Comparison of ENCODE assay signal across 13 mouse cellular contexts in the genomic region with DNA sequence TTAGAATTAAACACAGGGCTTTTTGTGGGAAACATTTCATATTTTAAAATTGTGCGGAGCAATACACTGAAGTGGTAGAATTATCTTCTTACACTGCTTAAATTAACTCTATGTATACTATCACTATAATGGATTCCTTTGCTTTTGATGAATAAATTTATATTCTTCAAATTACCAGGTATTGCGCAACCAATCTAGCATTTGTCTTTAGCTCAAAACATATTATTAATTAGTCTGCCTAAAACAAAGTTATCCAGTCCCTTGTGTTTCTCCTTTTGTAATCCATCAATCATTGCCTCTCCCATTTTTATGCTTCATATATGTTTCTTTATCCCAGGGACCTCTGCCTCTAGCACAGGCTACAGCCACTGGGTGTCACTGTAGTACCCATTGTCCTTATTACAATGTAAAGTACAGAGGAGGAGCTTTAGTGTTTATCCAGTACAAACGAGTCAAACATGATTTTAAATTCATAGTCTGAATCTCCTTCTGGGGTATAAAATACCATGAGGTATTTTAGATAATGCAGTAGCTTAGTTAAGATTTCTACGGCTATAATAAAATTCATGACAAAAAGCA.
A peak's percentile ranks its signal among the peaks of the same experiment; 100 is the strongest.
DNase-seq lines count a peak whose midpoint lies in the region; ATAC-seq and TF ChIP-seq lines count a peak whose summit lies in the region.
"Had no signal": no experiment of that assay in that cellular context is flagged by ENCODE, and none has a peak within 500 bp of the region (broad histone marks: within the 10 kb centered on the region; RNA-seq: fewer than 3 reads in every experiment).

No protein-coding gene starts in this region.

- no peaks in the 10 kb centered on the region for H3K4me1 ChIP-seq in forebrain, embryonic 12.5 days
- no peaks in the 10 kb centered on the region for H3K4me1 ChIP-seq in forebrain, embryonic 15.5 days
- no peaks in the 10 kb centered on the region for H3K4me1 ChIP-seq in limb, embryonic 14.5 days (ENCODE audit: control insufficient read depth, insufficient read depth, low read length)
- no peaks in the 10 kb centered on the region for H3K4me1 ChIP-seq in limb, embryonic 10.5 days
- no peaks in the 10 kb centered on the region for H3K4me1 ChIP-seq in kidney, embryonic 16.5 days (ENCODE audit: insufficient read depth, low read length)
- H3K4me1 ChIP-seq: embryonic facial prominence, embryonic 12.5 days; hindbrain, embryonic 15.5 days had no signal

- no peak overlapping the region for H3K27ac ChIP-seq in forebrain, embryonic 12.5 days
- H3K27ac ChIP-seq in forebrain, embryonic 15.5 days (replicated peaks) = no peak overlapping the region
- no peak overlapping the region for H3K27ac ChIP-seq in limb, embryonic 14.5 days (replicated peaks; ENCODE audit: low read depth, low read length)
- H3K27ac ChIP-seq in limb, embryonic 10.5 days = no peak overlapping the region
- H3K27ac ChIP-seq in kidney, embryonic 16.5 days (ENCODE audit: low read length) = no peak overlapping the region
- H3K27ac ChIP-seq: embryonic facial prominence, embryonic 12.5 days; hindbrain, embryonic 15.5 days had no signal

- H3K4me3 ChIP-seq in forebrain, embryonic 12.5 days (replicated peaks) = no peak overlapping the region
- no peak overlapping the region for H3K4me3 ChIP-seq in forebrain, embryonic 15.5 days
- no peak overlapping the region for H3K4me3 ChIP-seq in limb, embryonic 14.5 days (replicated peaks; ENCODE audit: low read length)
- H3K4me3 ChIP-seq in limb, embryonic 10.5 days = no peak overlapping the region
- H3K4me3 ChIP-seq in kidney, embryonic 16.5 days (ENCODE audit: low read length) = no peak overlapping the region
- H3K4me3 ChIP-seq: embryonic facial prominence, embryonic 12.5 days; hindbrain, embryonic 15.5 days had no signal

- DNase-seq in limb, embryonic 14.5 days (ENCODE audit: low spot score) = peak; percentile 17
- DNase-seq in limb, embryonic 10.5 days (ENCODE audit: low spot score) = no peak
- DNase-seq in ZHBTc4 (ENCODE audit: low read depth, low spot score) = peak; percentile 12
- DNase-seq in embryo, embryonic 11 days = peak; percentile 33
- DNase-seq in kidney, adult 11 months = no peak
- DNase-seq: gastrocnemius, postnatal 36 days; lung, postnatal 14 days had no signal

- no peaks in the 10 kb centered on the region for H3K9me3 ChIP-seq in forebrain, embryonic 12.5 days
- H3K9me3 ChIP-seq in forebrain, embryonic 15.5 days = no peaks in the 10 kb centered on the region
- no peaks in the 10 kb centered on the region for H3K9me3 ChIP-seq in limb, embryonic 14.5 days (ENCODE audit: control insufficient read depth, low read length)
- H3K9me3 ChIP-seq in limb, embryonic 10.5 days (replicated peaks) = no peaks in the 10 kb centered on the region
- H3K9me3 ChIP-seq in kidney, embryonic 16.5 days (ENCODE audit: low read length) = no peaks in the 10 kb centered on the region
- H3K9me3 ChIP-seq: embryonic facial prominence, embryonic 12.5 days; hindbrain, embryonic 15.5 days had no signal

- no peak overlapping the region for H3K9ac ChIP-seq in forebrain, embryonic 12.5 days
- no peak overlapping the region for H3K9ac ChIP-seq in forebrain, embryonic 15.5 days (replicated peaks)
- no peak overlapping the region for H3K9ac ChIP-seq in limb, embryonic 14.5 days (ENCODE audit: low read depth, low read length, severe bottlenecking)
- no peak overlapping the region for H3K9ac ChIP-seq in kidney, embryonic 16.5 days (replicated peaks; ENCODE audit: low read length)
- H3K9ac ChIP-seq: embryonic facial prominence, embryonic 12.5 days; hindbrain, embryonic 15.5 days had no signal

- H3K36me3 ChIP-seq in forebrain, embryonic 12.5 days (replicated peaks) = no peaks in the 10 kb centered on the region
- H3K36me3 ChIP-seq in forebrain, embryonic 15.5 days = no peaks in the 10 kb centered on the region
- H3K36me3 ChIP-seq in limb, embryonic 14.5 days (ENCODE audit: control insufficient read depth, insufficient read depth, low read length) = no peaks in the 10 kb centered on the region
- no peaks in the 10 kb centered on the region for H3K36me3 ChIP-seq in limb, embryonic 10.5 days
- H3K36me3 ChIP-seq in kidney, embryonic 16.5 days (ENCODE audit: insufficient read depth, low read length) = no peaks in the 10 kb centered on the region
- H3K36me3 ChIP-seq: embryonic facial prominence, embryonic 12.5 days; hindbrain, embryonic 15.5 days had no signal

- peak; percentile 60; the same call in 1 of the 2 replicates for ATAC-seq in forebrain, embryonic 12.5 days (ENCODE audit: low FRiP score)
- ATAC-seq in forebrain, embryonic 15.5 days (replicated peaks) = no peak
- ATAC-seq in limb, embryonic 14.5 days (ENCODE audit: low FRiP score, low read depth) = no peak
- no peak for ATAC-seq in kidney, embryonic 16.5 days (ENCODE audit: low FRiP score, low TSS enrichment)
- ATAC-seq: CD4-positive, CD25-positive, alpha-beta regulatory T cell, adult 4 months had no signal

- no peaks in the 10 kb centered on the region for H3K27me3 ChIP-seq in forebrain, embryonic 12.5 days
- no peaks in the 10 kb centered on the region for H3K27me3 ChIP-seq in forebrain, embryonic 15.5 days
- H3K27me3 ChIP-seq in limb, embryonic 14.5 days (ENCODE audit: control insufficient read depth, insufficient read depth, low read length) = no peaks in the 10 kb centered on the region
- no peaks in the 10 kb centered on the region for H3K27me3 ChIP-seq in limb, embryonic 10.5 days (ENCODE audit: low read depth, poor library complexity, severe bottlenecking)
- H3K27me3 ChIP-seq in kidney, embryonic 16.5 days (ENCODE audit: insufficient read depth, low read length) = no peaks in the 10 kb centered on the region
- H3K27me3 ChIP-seq: embryonic facial prominence, embryonic 12.5 days; hindbrain, embryonic 15.5 days had no signal

- H3K4me2 ChIP-seq in forebrain, embryonic 12.5 days = no peak overlapping the region
- no peak overlapping the region for H3K4me2 ChIP-seq in forebrain, embryonic 15.5 days (replicated peaks)
- no peak overlapping the region for H3K4me2 ChIP-seq in limb, embryonic 14.5 days (replicated peaks; ENCODE audit: low read depth, low read length, severe bottlenecking)
- H3K4me2 ChIP-seq in kidney, embryonic 16.5 days (replicated peaks; ENCODE audit: low read depth, low read length) = no peak overlapping the region
- H3K4me2 ChIP-seq: embryonic facial prominence, embryonic 12.5 days; hindbrain, embryonic 15.5 days had no signal

- 70% methylated on average over 4 of the region's 4 CpGs for WGBS in forebrain, embryonic 12.5 days
- 67% methylated on average over 4 of the region's 4 CpGs for WGBS in forebrain, embryonic 15.5 days
- WGBS in limb, embryonic 14.5 days = 62% methylated on average over 4 of the region's 4 CpGs
- WGBS in limb, embryonic 10.5 days = 73% methylated on average over 4 of the region's 4 CpGs
- WGBS in kidney, embryonic 16.5 days = 72% methylated on average over 4 of the region's 4 CpGs

- no peak for TF ChIP-seq POLR2A in limb, embryonic 14.5 days (IDR thresholded peaks at IDR 0.05; ENCODE audit: borderline replicate concordance, extremely low read depth, insufficient read depth, insufficient read length)

Comparison
In these comparisons a context has a peak if more than half of its experiments do, and no peak if none do; other contexts are left out.
1. DNase-seq: peak in limb, embryonic 14.5 days (single experiment), ZHBTc4 (single experiment) and embryo, embryonic 11 days (single experiment); none in limb, embryonic 10.5 days (single experiment) and kidney, adult 11 months (single experiment).